Mouse (Mus musculus): Measurements from ENCODE around the gene Camk1d. TPM values are rescaled to one million over a fixed set of nuclear protein-coding genes. Genes with fewer than 3 reads are reported as not detected.
"Not testable (repeated sequence)": the region's sequence is repeated elsewhere in the genome, so short reads cannot be mapped to it uniquely, and the experiment has no call there.

Gene Camk1d
- polyA plus RNA-seq, 1 experiment from 2014 or later, result 0.59 TPM

DNA sequence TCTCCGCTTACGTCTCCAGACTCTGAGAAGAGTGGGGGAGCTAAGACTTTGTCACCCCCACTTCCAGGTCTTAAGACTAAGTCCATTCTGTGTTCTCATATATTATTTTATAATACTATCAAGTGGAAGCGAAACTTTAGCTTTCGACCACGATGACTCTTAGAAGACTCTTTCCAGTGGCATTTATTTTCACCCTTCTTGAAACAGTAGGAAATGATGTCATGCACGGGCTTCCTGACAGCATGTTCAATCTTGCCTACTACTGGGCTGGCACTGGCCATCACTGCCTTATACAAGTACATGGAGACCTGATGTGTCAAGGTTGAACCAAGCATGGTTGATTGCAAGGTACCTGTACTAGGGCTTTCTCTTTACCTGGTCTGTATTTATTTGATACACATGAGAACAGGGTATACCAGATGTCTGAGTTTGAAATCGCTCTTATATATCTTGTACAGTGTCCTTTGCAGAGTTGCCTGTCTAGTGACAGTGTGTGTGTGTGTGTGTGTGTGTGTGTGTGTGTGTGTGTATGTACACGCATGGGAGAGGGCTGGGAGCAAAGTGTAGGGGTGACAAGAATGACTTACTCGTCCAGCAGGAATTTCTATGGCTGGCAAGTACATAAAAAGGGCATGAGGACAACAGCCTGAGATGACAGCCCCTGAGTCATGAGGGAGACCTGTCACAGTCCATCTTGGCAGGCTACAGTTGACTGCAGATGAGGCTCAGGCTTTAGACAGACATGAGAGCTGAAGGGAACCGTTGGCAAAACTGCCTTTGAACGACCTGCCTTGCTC lies 417.4 kb downstream of the Camk1d start:
- Histone ChIP-seq H3K36me3 (replicated peaks) (no peaks in the 10 kb centered on the region), H3K27ac (replicated peaks) (no peak overlapping the region), H3K27me3 (replicated peaks; ENCODE audit: low read depth, poor library complexity, severe bottlenecking) (no peaks in the 10 kb centered on the region), H3K4me3 (no peak overlapping the region), H3K4me1 (peaks cover 4% of the 10 kb centered on the region), H3K9me3 (no peaks in the 10 kb centered on the region)
- WGBS, result 93% methylated on average over 11 of the region's 11 CpGs
- no peak for DNase-seq (ENCODE audit: low spot score)

GRCm38 (mm10) chr2:5295098-5295497 lies 419.2 kb downstream of the Camk1d start:
- Histone ChIP-seq H3K4me1 (peaks cover 4% of the 10 kb centered on the region), H3K27ac (replicated peaks) (no peak overlapping the region), H3K9me3 (no peaks in the 10 kb centered on the region), H3K4me3 (no peak overlapping the region), H3K36me3 (replicated peaks) (no peaks in the 10 kb centered on the region), H3K27me3 (replicated peaks; ENCODE audit: low read depth, poor library complexity, severe bottlenecking) (no peaks in the 10 kb centered on the region)
- no peak for DNase-seq (ENCODE audit: low spot score)

GRCm38 (mm10) chr2:5294451-5294850 lies 419.9 kb downstream of the Camk1d start:
- no peaks in the 10 kb centered on the region for H3K36me3 ChIP-seq (replicated peaks)
- H3K4me1 ChIP-seq, result peaks cover 4% of the 10 kb centered on the region
- WGBS, result 71% methylated on average over 5 of the region's 5 CpGs
- no peak for DNase-seq (ENCODE audit: low spot score)
- no peaks in the 10 kb centered on the region for H3K27me3 ChIP-seq (replicated peaks; ENCODE audit: low read depth, poor library complexity, severe bottlenecking)
- no peak overlapping the region for H3K27ac ChIP-seq (replicated peaks)
- no peaks in the 10 kb centered on the region for H3K9me3 ChIP-seq
- H3K4me3 ChIP-seq, result no peak overlapping the region

DNA sequence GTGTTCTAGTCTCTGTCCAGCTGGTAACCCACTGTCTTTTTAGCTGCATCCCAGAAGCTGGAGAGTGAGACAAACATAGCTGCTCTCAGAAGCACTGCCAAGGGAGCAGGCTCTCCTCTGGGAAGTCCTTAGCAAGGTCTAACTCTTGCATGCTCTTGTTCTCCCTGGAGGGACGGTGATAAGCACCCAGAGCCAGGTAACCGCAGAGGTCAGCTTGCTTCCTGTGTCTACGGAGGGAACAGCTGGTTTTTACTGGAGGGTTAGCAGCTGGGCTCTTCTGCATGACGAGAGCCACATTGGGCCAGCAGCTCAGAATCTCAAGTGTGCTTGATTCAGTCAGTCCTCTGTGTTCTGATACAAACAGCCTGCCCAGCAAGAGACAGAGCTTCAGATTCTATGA lies 425.7 kb downstream of the Camk1d start:
- 67% methylated on average over 4 of the region's 4 CpGs for WGBS
- Histone ChIP-seq H3K9me3 (no peaks in the 10 kb centered on the region), H3K4me1 (peaks cover 3% of the 10 kb centered on the region; the same call in 1 of the 2 replicates), H3K27me3 (replicated peaks; ENCODE audit: low read depth, poor library complexity, severe bottlenecking) (no peaks in the 10 kb centered on the region), H3K27ac (replicated peaks) (no peak overlapping the region), H3K36me3 (replicated peaks) (no peaks in the 10 kb centered on the region), H3K4me3 (no peak overlapping the region)
- DNase-seq (ENCODE audit: low spot score), result no peak

DNA sequence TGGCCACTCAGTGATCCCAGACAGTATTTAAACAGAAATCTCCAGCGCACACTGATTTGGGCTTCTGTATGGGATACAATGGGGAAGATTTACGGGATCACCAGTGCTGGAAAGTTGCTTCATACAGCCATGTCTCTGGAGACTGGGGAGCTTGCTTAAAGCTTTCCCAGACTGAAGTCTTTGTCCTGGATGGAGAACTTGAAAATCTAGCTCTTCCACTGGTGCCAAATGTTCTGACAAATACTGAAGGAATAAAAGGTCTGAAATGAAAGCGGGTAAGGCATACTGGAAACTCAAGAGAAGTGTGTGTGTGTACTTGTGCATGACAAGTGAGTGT lies 427.3 kb downstream of the Camk1d start:
- no peaks in the 10 kb centered on the region for H3K9me3 ChIP-seq
- H3K27ac ChIP-seq (replicated peaks), result no peak overlapping the region
- no peaks in the 10 kb centered on the region for H3K36me3 ChIP-seq (replicated peaks)
- 94% methylated on average over 3 of the region's 3 CpGs for WGBS
- H3K27me3 ChIP-seq (replicated peaks; ENCODE audit: low read depth, poor library complexity, severe bottlenecking), result no peaks in the 10 kb centered on the region
- no peak for DNase-seq (ENCODE audit: low spot score)
- peaks cover 3% of the 10 kb centered on the region; the same call in 1 of the 2 replicates for H3K4me1 ChIP-seq
- no peak overlapping the region for H3K4me3 ChIP-seq

DNA sequence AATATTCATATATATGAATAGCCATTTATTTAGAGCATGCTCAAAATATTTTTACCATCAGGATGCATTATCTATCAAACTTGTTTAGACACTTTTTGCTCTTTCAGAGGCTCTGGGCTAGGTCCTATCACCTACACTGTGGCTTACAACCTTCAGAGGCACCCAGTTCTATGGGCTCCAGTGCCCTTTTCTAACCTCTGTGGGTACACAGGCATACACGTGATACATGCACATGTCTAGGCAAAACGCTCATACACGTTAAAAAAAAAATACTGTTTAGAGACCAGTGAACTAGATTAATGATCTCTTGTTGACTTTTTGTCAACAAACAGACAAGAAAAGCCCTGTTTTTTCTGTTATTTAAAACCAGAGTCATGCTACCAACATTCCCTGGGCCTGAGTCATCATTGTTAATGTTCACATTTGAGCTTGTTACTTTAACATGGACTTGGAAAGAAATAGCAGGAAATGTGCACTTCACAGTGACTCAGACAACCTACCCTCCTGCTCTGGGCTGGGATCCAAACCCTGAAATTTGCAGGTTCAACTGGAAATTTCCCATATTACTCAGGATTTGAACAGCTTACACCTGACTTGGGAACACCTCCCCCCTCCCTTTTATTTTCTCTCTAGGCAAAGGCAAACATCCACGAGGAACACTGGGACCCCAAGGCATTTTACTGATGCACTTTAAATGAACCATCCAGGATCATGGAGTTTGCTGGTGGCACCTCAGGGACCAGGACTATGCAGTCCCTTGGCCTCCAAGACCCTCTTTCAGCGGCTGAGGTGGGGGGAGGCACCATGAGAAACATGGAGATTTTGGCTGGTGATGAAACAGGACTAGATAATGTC lies 427.9 kb downstream of the Camk1d start:
- no peaks in the 10 kb centered on the region for H3K9me3 ChIP-seq
- H3K36me3 ChIP-seq (replicated peaks), result no peaks in the 10 kb centered on the region
- no peaks in the 10 kb centered on the region for H3K27me3 ChIP-seq (replicated peaks; ENCODE audit: low read depth, poor library complexity, severe bottlenecking)
- no peak overlapping the region for H3K27ac ChIP-seq (replicated peaks)
- H3K4me3 ChIP-seq, result no peak overlapping the region
- no peak for DNase-seq (ENCODE audit: low spot score)
- peaks cover 3% of the 10 kb centered on the region; the same call in 1 of the 2 replicates for H3K4me1 ChIP-seq
- 84% methylated on average over 5 of the region's 5 CpGs for WGBS

DNA sequence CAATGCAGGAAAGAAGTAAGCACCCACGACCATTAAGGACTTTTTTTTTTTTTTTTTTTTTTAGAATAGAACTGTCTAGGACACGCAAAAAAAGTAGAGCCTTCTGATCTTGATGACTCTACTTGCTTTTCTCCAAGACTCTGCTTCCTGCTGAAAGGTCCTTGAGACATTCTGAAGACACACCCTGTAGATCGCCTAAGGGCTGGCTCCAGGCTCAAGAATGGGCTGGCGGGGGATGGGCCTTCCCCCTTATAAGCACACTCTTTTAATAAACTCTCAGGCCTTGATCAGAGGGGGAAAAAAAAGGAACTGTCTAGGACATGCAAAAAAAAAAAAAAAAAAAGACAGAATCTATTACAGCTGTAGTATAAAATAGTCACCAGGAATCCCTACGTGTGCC lies 430.0 kb downstream of the Camk1d start:
- Histone ChIP-seq H3K27me3 (replicated peaks; ENCODE audit: low read depth, poor library complexity, severe bottlenecking) (no peaks in the 10 kb centered on the region), H3K4me3 (no peak overlapping the region)

GRCm38 (mm10) chr2:5282623-5283022 lies 431.7 kb downstream of the Camk1d start:
- no peak for DNase-seq (ENCODE audit: low spot score)
- Histone ChIP-seq H3K27me3 (replicated peaks; ENCODE audit: low read depth, poor library complexity, severe bottlenecking) (no peaks in the 10 kb centered on the region), H3K27ac (replicated peaks) (no peak overlapping the region), H3K4me3 (no peak overlapping the region), H3K4me1 (no peaks in the 10 kb centered on the region), H3K9me3 (no peaks in the 10 kb centered on the region), H3K36me3 (replicated peaks) (no peaks in the 10 kb centered on the region)
- WGBS, result 88% methylated on average over 4 of the region's 4 CpGs

More for the DNA sequence above, 430.0 kb downstream of the Camk1d start:
- no peak for DNase-seq (ENCODE audit: low spot score)
- Histone ChIP-seq H3K4me1 (peaks cover 3% of the 10 kb centered on the region; the same call in 1 of the 2 replicates), H3K36me3 (replicated peaks) (no peaks in the 10 kb centered on the region), H3K27ac (replicated peaks) (no peak overlapping the region), H3K9me3 (no peaks in the 10 kb centered on the region)
- WGBS, result 82% methylated on average over 5 of the region's 5 CpGs

GRCm38 (mm10) chr2:5267980-5268379 lies 446.3 kb downstream of the Camk1d start:
- Histone ChIP-seq H3K4me3 (no peak overlapping the region), H3K27me3 (replicated peaks; ENCODE audit: low read depth, poor library complexity, severe bottlenecking) (no peaks in the 10 kb centered on the region), H3K36me3 (replicated peaks) (no peaks in the 10 kb centered on the region), H3K9me3 (no peaks in the 10 kb centered on the region), H3K27ac (replicated peaks) (no peak overlapping the region), H3K4me1 (no peaks in the 10 kb centered on the region)
- 83% methylated on average over 2 of the region's 2 CpGs for WGBS
- DNase-seq (ENCODE audit: low spot score), result no peak

- Histone ChIP-seq H3K36me3 (replicated peaks) (no peaks in the 10 kb centered on the region), H3K27ac (replicated peaks) (no peak overlapping the region), H3K4me3 (no peak overlapping the region), H3K9me3 (no peaks in the 10 kb centered on the region), H3K4me1 (no peaks in the 10 kb centered on the region), H3K27me3 (replicated peaks; ENCODE audit: low read depth, poor library complexity, severe bottlenecking) (no peaks in the 10 kb centered on the region)
- DNase-seq (ENCODE audit: low spot score), result no peak
- 95% methylated on average over 2 of the region's 2 CpGs for WGBS
Measured at GRCm38 (mm10) chr2:5262279-5262678, 452.0 kb downstream of the Camk1d start.

DNA sequence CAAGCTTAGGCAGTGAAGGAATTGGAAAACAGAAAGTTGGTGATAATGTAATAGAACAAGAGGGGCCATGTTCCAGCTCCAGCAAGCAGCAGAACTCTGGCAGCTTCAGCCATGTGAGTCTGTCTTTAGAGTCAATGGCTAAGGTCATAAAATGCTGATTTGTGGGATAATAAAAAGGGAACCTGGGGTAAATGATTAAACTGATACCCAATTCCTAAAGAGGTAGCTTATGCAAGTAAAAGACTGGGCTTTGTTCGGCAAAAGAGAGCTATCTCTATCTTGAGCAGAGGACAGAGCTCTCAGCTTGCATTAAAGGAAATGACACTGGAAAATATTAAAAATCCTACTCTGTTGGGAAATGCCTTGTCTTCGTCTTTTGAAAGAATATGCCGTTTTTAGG lies 456.1 kb downstream of the Camk1d start:
- Histone ChIP-seq H3K9me3 (no peaks in the 10 kb centered on the region), H3K36me3 (replicated peaks) (no peaks in the 10 kb centered on the region), H3K4me1 (no peaks in the 10 kb centered on the region), H3K4me3 (no peak overlapping the region), H3K27ac (replicated peaks) (no peak overlapping the region), H3K27me3 (replicated peaks; ENCODE audit: low read depth, poor library complexity, severe bottlenecking) (no peaks in the 10 kb centered on the region)
- 91% methylated on average over 3 of the region's 3 CpGs for WGBS
- no peak for DNase-seq (ENCODE audit: low spot score)

GRCm38 (mm10) chr2:5249969-5250368 lies 464.3 kb downstream of the Camk1d start:
- Histone ChIP-seq H3K9me3 (no peaks in the 10 kb centered on the region), H3K36me3 (replicated peaks) (no peaks in the 10 kb centered on the region), H3K4me3 (no peak overlapping the region), H3K4me1 (peaks cover 5% of the 10 kb centered on the region; the same call in 1 of the 2 replicates), H3K27me3 (replicated peaks; ENCODE audit: low read depth, poor library complexity, severe bottlenecking) (no peaks in the 10 kb centered on the region), H3K27ac (replicated peaks) (no peak overlapping the region)
- DNase-seq (ENCODE audit: low spot score), result no peak
- 72% methylated on average over 12 of the region's 12 CpGs for WGBS

DNA sequence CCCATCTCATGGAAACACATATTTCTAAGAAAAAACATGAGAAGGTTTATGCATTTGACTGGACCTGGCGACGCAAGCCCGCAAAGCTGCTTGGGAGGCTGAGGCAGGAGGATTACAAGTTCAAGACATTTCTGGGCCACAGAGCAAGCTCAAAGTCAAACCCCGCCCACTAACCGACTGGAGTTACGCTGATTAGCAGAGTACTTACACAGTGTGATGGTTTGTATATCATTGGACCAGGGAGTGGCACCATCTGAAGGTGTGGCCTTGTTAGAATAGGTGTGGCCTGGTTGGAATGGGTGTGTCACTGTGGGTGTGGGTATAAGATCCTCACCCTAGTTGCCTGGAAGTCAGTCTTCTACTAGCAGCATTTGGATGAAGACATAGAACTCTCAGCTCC lies 465.1 kb downstream of the Camk1d start:
- not testable (repeated sequence) for H3K27me3 ChIP-seq (replicated peaks; ENCODE audit: low read depth, poor library complexity, severe bottlenecking); DNase-seq (ENCODE audit: low spot score); H3K36me3 ChIP-seq (replicated peaks); H3K27ac ChIP-seq (replicated peaks); H3K4me1 ChIP-seq; H3K9me3 ChIP-seq; H3K4me3 ChIP-seq
- WGBS, result 95% methylated on average over 6 of the region's 6 CpGs
